Mouse (Mus musculus) layer of hippocampus, adult 11-12 months (tissue): ENCODE measurements at regions not wholly inside any gene's neighbourhood (a gene's known extent, or its start where the extent isn't known, plus 50 kb on each side); places are given as distances from the start of the nearest gene placed in this dataset.

Experiments used
- DNase-seq: peaks from one replicate; pipeline ENCODE4 v3.0.0; 2022; ENCODE audit warnings: low spot score

GRCm38 (mm10) chr11:66605998-66606397 lies 80.2 kb upstream of the Shisa6 start:
- DNase-seq = no peak

GRCm38 (mm10) chr11:66606646-66607045 lies 80.9 kb upstream of the Shisa6 start:
- no peak for DNase-seq

- no peak for DNase-seq
Observed at GRCm38 (mm10) chr11:66609733-66610132, 84.0 kb upstream of the Shisa6 start.

- DNase-seq = peak; percentile 5
Observed at GRCm38 (mm10) chr11:66613150-66613549, 87.4 kb upstream of the Shisa6 start.

GRCm38 (mm10) chr11:66625491-66625890 lies 99.7 kb upstream of the Shisa6 start:
- DNase-seq = peak; percentile 6

- no peak for DNase-seq
Observed at GRCm38 (mm10) chr11:66656810-66657209, 131.0 kb upstream of the Shisa6 start.

GRCm38 (mm10) chr11:66674581-66674980 lies 148.8 kb upstream of the Shisa6 start:
- peak; percentile 75 for DNase-seq

GRCm38 (mm10) chr11:66680057-66680621 lies 154.4 kb upstream of the Shisa6 start:
- no peak for DNase-seq

GRCm38 (mm10) chr11:66681892-66682291 lies 156.1 kb upstream of the Shisa6 start:
- DNase-seq = no peak

GRCm38 (mm10) chr11:66684181-66684580 lies 158.4 kb upstream of the Shisa6 start:
- no peak for DNase-seq

- DNase-seq = no peak
Observed at GRCm38 (mm10) chr11:66694651-66695266, 169.0 kb upstream of the Shisa6 start.

GRCm38 (mm10) chr11:66696791-66697190 lies 171.0 kb upstream of the Shisa6 start:
- DNase-seq = no peak

GRCm38 (mm10) chr11:66745479-66745878 lies 166.3 kb upstream of the Pirt start:
- no peak for DNase-seq

- DNase-seq = no peak
Observed at GRCm38 (mm10) chr11:66789997-66790396, 121.8 kb upstream of the Pirt start.

GRCm38 (mm10) chr11:66806887-66807286 lies 104.9 kb upstream of the Pirt start:
- no peak for DNase-seq

GRCm38 (mm10) chr11:66813310-66813709 lies 98.5 kb upstream of the Pirt start:
- DNase-seq = no peak

GRCm38 (mm10) chr11:66813731-66814130 lies 98.0 kb upstream of the Pirt start:
- DNase-seq = no peak

- no peak for DNase-seq
Observed at GRCm38 (mm10) chr11:66835864-66836263, 75.9 kb upstream of the Pirt start.

GRCm38 (mm10) chr11:66836633-66837380 lies 75.0 kb upstream of the Pirt start:
- no peak for DNase-seq

GRCm38 (mm10) chr11:66845238-66845637 lies 66.5 kb upstream of the Pirt start:
- DNase-seq = no peak

GRCm38 (mm10) chr11:66846043-66846775 lies 65.6 kb upstream of the Pirt start:
- peak; percentile 25 for DNase-seq
